Mouse (Mus musculus): ENCODE data around the gene Slc37a3.
"Not testable (repeated sequence)": the region's sequence is repeated elsewhere in the genome, so short reads cannot be mapped to it uniquely, and the experiment has no call there.

Slc37a3 gene

DNA sequence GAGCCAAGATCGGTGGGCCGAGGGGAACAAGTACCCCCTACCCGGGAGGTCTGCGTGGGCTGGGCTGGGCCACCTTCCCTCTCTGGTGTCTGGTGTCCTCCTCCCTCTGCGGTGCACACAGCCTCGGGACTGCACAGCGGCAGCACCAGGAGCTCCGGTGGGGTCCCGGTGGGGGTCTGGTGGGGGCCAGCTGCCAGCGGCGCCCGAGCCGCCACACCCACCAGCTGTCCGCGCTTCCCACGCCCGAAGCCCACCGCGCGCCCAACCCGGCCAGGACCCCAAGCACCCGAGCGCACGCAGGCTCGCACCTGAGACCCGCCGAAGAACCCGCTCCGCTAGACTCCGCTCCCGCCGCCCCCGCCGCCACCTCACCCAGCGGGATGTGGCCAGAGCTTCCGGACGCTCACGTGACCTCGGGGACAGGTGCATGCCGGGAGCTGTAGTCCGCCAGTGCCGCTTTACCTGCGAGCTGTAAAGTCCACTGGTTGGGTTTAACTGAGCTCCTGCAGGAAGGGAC lies at the start of gene Slc37a3:
Gene Slc37a3, minus strand, starts transcription at position 365 of the 517 bp plus-strand sequence.
- peak; percentile 88 to 90 for DNase-seq (ENCODE audit: low spot score in 2 of 2)

- DNase-seq (ENCODE audit: low spot score in 2 of 2): no peak
Measured at GRCm38 (mm10) chr6:39426725-39427124, 49.2 kb upstream of the Slc37a3 start.

DNA sequence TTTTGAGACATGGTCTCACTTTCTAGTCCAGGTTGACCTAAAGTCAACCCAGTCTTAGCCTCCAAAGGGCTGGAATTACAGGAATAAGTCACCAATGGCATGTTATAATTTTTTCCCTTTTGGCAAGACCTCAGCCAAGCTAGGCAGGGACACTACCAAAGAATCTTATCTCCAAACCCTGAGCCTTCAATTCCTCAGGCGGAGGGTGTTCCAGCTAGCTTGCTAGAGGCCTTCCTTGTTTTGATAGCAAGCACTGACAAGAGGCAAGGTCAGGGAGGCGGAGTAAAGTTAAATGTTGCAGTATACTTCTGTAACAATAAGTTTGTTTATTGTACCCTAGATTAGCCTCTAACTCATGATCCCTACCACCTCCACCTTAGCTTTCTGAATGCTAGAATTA lies 47.7 kb upstream of the Slc37a3 start:
- no peak for DNase-seq (ENCODE audit: low spot score in 2 of 2)

DNA sequence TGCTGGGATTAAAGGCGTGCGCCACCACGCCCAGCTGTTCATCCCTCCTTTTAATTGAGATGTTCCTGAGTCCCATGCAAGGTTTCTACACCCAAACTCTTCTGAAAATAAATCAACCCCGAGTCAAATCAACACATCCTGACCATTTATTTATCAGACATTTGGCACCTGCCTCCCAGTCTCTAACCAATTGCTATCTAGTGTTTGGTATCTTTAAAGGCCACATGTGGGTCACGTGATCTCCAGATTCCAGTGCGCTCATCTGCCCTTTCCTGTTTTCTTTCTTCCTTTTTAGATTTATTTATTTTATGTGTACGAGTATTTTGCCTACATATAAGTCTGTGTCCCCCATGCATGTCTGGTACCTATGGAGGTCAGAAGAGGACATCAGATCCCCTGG lies 46.2 kb upstream of the Slc37a3 start:
- DNase-seq (ENCODE audit: low spot score in 2 of 2): no peak

GRCm38 (mm10) chr6:39423130-39423551 lies 45.7 kb upstream of the Slc37a3 start:
- peak in 1 of 2 experiments; percentile 24 for DNase-seq (ENCODE audit: low spot score in 2 of 2)

DNA sequence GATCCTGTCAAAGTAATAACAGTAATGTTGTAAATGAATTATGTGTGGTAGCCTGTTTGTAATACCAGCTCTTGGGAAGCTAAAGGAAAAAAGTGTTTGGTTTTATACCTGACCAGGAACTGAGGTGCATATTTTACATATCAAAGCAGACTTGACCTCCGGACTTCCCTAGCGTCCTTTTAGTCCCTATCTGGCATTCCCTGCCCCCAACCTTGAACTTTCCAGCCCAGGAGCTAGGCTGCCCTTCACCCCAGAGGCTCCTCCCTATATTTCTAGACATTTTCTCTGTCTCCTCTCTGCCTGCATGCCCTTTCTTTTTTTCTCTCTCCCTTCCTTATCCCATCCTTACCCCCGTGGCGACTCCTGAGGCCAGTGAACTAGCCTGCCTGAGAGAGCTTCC lies 43.4 kb upstream of the Slc37a3 start:
- DNase-seq (ENCODE audit: low spot score in 2 of 2): no peak

DNA sequence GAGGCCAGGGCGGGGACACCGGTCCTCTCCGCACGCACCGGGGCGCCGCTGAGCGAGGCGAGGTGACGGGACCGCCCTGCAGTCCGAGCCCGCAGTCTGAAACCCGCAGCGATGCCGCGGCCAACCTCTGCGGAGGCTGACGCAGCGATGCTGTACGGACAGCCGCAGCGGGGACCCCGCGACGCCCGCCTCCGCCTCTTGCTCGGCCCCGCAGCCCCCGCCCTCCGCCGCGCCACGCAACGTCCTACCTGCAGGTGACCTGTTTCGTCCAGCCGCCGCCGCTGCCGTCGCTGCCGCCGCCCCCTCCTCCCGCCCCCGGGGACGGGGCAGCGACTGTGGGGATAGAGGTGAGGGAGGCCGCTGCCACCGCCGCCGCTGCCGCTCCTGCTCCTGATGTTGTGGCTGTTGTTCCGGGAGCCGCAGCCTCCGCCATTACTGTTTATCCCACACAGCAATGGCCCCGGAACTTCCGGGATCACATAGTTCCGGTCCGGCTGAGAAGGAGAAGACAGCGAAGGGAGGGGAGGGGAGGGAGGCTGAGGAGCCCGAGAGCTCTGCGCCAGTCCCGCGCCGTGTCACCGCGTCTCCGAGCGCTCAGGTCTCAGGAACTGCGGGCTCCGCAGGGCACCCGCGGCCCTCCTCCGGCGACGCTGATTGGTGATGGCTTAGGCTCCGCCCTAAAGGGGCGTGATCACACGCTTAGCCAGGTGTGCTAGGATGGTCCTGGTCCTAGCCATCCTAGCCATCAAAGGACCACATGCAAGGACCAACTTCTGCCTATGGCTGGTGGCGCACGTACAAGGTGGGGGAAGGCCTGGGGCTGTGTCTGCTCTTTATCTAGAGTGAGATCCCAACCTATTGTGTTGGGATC lies 42.6 kb upstream of the Slc37a3 start, which contains the start of gene Mkrn1:
Gene Mkrn1, minus strand, starts transcription at position 612 of the 871 bp plus-strand sequence.
- peak; percentile 75 to 85 for DNase-seq (ENCODE audit: low spot score in 2 of 2)

DNA sequence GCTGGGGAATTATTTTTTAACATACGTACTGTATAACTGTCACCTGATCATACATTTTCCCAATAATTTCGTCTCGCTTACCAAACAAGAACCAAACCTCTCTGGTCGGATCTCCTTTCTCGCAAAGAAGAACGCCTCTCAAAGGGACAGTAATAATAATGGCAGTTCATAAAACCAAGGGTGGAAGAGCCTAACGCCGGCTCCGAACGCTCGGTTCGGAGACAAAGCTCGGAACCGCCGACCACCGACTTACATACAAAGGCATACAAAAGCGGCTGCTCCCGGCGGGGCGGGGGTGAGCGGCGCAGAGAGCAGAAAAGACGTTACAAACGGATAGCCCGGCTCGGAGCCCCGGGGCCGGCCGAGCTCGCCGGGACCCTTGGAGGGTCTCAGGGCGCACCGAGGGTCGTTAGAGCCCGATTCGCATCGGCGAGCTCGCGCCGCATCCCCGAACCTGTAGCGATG lies 41.9 kb upstream of the Slc37a3 start:
- peak in 1 of 2 experiments; percentile 44 for DNase-seq (ENCODE audit: low spot score in 2 of 2)

DNA sequence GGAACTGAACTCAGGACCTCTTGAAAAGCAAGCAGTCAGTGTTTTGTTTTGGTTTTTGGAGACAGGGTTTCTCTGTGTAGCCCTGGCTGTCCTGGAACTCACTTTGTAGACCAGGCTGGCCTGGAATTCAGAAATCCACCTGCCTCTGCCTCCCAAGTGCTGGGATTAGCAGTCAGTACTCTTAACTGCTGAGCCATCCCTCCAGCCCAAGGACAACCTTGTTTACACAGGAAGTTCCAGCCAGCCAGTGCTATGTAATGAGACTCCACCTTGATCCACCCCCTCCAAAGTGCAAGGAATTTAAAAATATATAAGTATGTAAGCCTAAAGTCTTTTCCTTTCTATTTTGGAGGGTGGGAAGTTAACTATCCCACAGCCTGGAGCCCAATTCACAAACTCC lies 39.2 kb upstream of the Slc37a3 start:
- DNase-seq (ENCODE audit: low spot score in 2 of 2): not testable (repeated sequence)

DNA sequence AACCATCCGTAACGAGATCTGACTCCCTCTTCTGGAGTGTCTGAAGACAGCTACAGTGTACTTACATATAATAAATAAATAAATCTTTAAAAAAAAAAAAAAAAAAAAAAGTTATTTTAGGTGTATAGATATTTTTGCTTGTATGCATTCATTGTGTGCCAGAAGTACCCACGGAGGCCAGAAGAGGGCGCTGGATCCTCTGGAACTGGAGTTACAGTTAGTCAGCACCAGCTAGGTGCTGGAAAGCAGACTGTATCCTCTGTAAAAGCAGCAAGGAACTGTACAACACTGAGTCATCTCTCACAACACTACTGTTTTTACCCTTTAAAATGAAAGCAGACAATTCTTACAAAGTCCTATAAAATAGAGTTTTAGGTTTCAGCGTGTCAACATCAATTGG lies 38.3 kb upstream of the Slc37a3 start:
- peak; percentile 66 to 71 for DNase-seq (ENCODE audit: low spot score in 2 of 2)

DNA sequence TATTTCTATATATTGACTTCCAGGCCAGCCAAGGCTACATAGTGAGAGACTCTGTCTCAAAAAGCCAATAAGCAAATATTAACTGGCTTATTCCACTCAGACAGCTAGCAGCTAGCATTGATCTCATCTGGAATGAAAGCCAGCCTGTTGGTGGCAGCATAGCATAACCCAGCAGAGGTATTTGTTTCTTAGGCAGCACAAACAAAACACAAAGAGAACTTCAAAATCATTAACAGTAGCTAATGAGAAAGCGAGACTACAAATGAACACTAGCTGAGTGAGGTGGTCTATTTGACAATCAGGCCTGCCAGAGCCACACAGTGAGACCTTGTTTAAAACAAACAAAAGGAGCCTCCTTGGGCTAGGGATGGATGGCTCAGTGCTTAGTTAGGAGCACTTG lies 36.6 kb upstream of the Slc37a3 start:
- no peak for DNase-seq (ENCODE audit: low spot score in 2 of 2)

GRCm38 (mm10) chr6:39406480-39406879 lies 29.0 kb upstream of the Slc37a3 start:
- no peak for DNase-seq (ENCODE audit: low spot score in 2 of 2)

- DNase-seq (ENCODE audit: low spot score in 2 of 2): no peak
Measured at GRCm38 (mm10) chr6:39403136-39403535, 25.7 kb upstream of the Slc37a3 start.

DNA sequence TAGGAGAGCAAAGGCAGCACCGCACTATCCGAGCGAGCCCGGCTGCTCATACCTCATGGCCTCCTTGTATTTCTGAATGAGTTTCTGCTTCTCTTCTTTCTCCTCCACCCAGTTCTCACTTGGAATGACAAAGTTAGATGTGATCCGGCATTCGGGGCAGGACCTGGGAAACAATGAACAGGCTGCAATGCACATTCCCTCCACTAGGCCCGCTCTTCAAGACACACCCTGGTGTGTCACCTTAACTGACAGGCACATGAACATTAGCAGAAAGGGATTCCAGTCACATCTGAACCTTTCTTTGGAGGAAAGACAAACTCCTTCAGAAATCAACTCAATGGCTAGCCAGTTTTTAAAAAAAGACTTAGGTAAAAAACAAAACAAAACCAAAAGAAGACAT lies 22.9 kb upstream of the Slc37a3 start:
- DNase-seq (ENCODE audit: low spot score in 2 of 2): no peak

GRCm38 (mm10) chr6:39398342-39398741 lies 20.9 kb upstream of the Slc37a3 start:
- no peak for DNase-seq (ENCODE audit: low spot score in 2 of 2)

DNA sequence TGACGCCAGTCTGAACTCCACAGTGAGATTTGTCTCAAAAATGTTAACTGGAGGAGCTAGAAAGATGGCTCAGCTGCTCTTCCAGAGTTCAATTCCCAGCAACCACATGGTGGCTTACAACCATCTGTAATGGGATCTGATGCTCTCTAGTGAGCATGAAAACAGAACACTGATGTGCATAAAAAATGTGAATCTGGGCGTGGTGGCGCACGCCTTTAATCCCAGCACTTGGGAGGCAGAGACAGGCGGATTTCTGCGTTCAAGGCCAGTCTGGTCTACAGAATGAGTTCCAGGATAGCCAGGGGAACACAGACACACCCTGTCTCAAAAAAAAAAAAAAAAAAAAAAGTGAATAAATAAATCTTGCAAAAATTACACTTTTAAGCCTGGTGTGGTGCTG lies 19.6 kb upstream of the Slc37a3 start:
- no peak for DNase-seq (ENCODE audit: low spot score in 2 of 2)

- no peak for DNase-seq (ENCODE audit: low spot score in 2 of 2)
Measured at GRCm38 (mm10) chr6:39395916-39396315, 18.4 kb upstream of the Slc37a3 start.

DNA sequence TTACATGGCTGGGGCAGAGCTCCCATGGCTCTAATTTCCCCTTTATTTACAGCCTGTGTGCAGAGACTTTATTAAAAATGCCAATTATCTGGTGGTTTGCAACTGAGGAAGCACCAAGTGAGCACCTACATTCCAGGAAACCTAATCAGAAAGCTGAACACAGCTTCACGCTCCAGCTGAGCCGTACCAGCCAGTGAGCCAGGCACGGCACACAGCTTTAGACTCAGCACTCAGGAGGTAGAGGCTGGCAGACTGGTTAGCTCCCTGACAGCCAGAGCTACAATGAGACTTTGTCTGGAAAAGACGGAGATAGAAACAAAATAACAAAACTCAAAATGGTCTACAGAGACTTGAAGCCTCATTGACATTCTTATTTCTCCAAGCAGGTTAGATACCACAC lies 18.0 kb upstream of the Slc37a3 start:
- no peak for DNase-seq (ENCODE audit: low spot score in 2 of 2)

DNA sequence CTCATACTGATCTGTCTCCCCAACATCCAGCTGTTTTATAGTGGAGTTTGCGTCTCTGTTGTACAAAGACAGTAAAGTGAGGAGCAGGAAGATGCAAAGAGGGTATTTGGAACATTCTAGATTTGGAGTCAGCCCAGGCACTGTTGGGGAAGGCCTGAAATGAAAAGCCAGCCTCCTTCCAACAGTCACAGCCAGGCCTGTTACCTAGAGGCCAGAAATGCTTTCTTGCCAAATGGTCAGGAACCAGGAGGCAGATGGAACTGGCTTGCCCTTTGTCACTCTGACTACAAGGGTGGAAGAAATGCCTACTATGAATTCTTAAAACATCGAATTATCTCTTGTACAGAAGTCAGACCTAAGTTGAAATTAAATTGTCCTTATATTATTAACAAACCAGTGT lies 12.5 kb upstream of the Slc37a3 start:
- DNase-seq (ENCODE audit: low spot score in 2 of 2): no peak

DNA sequence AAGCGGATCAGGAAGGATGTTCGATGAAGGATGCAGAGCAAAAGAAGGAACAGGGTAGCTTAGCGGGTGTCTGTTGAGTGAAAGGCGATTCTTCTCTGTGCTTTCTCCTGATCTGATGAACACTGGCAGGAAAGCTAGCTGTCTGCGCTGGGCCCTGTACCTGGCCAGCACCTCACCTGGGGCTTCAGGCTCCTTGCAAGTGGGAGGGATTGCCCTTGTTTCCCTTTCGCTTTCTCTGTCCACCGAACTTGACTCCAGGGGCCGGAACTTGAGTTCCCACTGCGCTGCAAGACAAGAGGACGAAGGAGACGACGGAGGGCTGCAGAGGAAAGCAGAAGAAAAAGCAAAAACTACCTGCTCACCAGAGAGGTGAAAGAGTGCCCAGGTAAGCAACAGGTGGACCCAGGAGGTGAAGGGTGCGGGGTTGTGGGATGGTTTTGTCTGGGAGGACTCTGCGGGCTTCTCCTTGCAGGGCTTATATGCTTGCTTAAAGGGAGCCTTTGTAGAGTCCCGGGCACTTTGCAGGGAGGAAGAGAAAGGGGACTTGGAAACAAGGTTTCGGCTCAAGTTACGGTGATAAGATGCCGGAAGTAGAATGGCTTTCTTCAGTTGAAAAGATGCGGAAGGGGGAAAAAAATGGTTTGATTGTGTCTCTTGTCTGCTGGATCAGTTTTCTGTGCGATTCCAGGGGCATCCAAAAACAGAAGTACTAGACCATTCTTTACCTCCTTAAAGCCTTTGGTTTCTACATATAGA lies 3.8 kb upstream of the Slc37a3 start, which contains the start of gene Rab19:
Gene Rab19, plus strand, starts transcription at position 51 of the 756 bp plus-strand sequence.
- DNase-seq (ENCODE audit: low spot score in 2 of 2): no peak

- DNase-seq (ENCODE audit: low spot score in 2 of 2): no peak
Measured at GRCm38 (mm10) chr6:39380276-39380675, 2.8 kb upstream of the Slc37a3 start.

GRCm38 (mm10) chr6:39379749-39380148 lies 2.3 kb upstream of the Slc37a3 start:
- DNase-seq (ENCODE audit: low spot score in 2 of 2): no peak
